Mouse (Mus musculus) bone marrow, adult 2 months (tissue): ENCODE measurements around the gene Ptprm.

ENCODE experiments used
- CTCF ChIP-seq: fragments of 200-500 bp; IDR thresholded peaks from 2 replicates; pipeline ENCODE4 v1.5.1; 2011; ENCODE audit warnings: low read length, control low read depth; ENCODE audit not compliant: control insufficient read depth, insufficient read depth
- POLR2A ChIP-seq: fragments of 200-500 bp; IDR thresholded peaks from 2 replicates; pipeline ENCODE4 v1.6.1; 2011; ENCODE audit warnings: low read depth, mild to moderate bottlenecking, control low read depth, low read length, borderline replicate concordance; ENCODE audit not compliant: control insufficient read depth

DNA sequence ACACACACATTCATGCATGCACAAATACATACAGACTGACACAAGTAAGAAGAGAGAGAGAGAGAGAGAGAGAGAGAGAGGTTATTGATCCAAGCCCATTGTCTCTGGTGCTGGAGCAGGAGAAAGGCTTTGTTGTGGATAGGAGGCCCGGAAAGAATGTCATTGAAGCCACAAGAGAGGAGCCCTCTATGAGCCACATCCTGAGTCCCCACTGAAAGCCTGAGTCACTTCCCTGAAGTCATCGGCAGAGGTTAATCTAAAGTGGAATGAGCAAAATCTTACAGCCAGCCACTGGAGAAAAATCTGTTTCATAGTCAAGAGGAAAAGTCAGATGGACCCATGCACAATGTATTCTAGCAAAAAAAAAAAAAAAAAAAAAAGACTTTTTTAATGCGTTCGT, 228.7 kb downstream of the Ptprm start:
- TF ChIP-seq POLR2A: no peak
- TF ChIP-seq CTCF: no peak
